Mouse (Mus musculus): ENCODE measurements at regions not wholly inside any gene's neighbourhood (a gene's known extent, or its start where the extent isn't known, plus 50 kb on each side); places are given as distances from the start of the nearest gene placed in this dataset.

GRCm38 (mm10) chr6:143503953-143504352 is 336.9 kb downstream of the Etnk1 start:
- TF ChIP-seq POLR2A (IDR thresholded peaks at IDR 0.05; ENCODE audit: borderline replicate concordance, extremely low read depth, insufficient read depth, insufficient read length, poor library complexity, severe bottlenecking) (no peak), CTCF (IDR thresholded peaks at IDR 0.05; ENCODE audit: borderline replicate concordance, extremely low read depth, insufficient read depth, insufficient read length) (no peak)

All from brain, embryonic 14.5 days (tissue).